Mouse (Mus musculus) liver, adult (tissue): ENCODE measurements around the gene Fam20a.

Experiments
- GATA4 ChIP-seq: IDR thresholded peaks from 2 replicates; pipeline ENCODE4 v1.6.1; 2014; ENCODE audit warnings: mild to moderate bottlenecking, low read length; ENCODE audit not compliant: insufficient replicate concordance

Gene Fam20a

DNA sequence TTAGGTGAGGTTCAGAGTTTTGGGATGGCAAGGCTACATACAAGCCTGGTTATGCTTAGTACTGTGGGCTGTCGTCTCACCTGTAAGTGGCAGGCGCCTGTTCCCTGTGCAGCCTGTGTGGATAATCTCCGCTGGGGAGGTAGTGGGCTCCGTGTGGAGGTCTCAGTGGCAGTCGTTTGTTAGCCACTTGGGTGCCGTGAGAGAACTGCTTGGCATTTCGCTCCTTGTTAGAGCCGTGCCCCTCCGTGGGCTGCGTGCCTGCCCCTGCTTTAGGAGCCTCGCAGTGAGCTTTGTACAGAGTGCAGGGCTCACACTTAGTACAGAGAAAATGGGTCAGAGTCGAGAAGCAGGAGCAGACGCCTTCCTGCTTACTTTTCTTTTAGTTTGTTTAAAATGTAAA lies 57.8 kb downstream of the Fam20a start:
- no peak for TF ChIP-seq GATA4

- no peak for TF ChIP-seq GATA4
These were observed 65.8 kb downstream of the Fam20a start for GRCm38 (mm10) chr11:109656232-109656631.

- TF ChIP-seq GATA4 = no peak
These were observed 67.5 kb downstream of the Fam20a start for GRCm38 (mm10) chr11:109654581-109654980.

DNA sequence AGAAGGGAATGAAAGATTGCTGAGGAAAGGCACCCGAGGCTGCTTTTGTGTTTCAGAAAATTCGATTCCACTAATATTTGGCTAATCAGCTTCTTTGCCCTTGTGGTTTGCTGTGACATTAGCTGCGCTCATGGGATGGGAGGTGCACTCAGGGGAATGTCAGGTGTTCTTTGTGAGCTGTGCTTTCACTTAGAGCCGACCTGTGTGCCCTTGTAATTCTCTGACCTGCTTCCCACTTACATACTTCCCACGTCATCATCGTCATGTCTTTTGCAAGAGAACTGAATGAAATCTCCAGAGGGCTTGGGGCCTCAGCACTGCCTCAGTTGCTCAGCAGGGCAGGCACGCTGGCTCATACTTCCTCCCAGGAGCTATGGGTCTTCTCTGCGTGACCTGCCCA lies 68.9 kb downstream of the Fam20a start:
- no peak for TF ChIP-seq GATA4

GRCm38 (mm10) chr11:109652505-109652904 lies 69.6 kb downstream of the Fam20a start:
- TF ChIP-seq GATA4 = no peak

DNA sequence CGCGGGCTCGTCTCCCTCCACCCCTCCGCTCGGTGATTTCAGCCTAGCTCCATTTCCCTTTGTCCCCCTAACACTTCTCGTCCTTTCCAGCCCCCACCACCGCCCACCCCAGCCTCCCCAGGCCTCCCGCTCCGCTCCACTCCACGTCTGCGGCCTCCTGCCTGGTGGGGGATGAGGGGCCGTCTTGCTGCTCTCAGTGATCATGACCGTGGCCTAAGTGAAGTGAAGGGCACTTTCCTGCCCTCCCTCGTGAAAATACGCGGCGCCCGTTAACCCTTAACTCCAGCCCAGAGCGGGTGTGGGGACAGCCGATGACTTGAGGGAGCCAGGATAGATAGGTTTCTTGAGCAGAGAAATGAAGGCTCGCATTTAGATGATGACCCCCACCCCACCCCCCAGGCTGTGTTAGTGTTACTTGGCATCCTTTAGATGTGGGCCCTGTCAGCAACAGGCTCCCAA lies 70.5 kb downstream of the Fam20a start:
- no peak for TF ChIP-seq GATA4

- peak; percentile 77; the same call in 1 of the 2 replicates for TF ChIP-seq GATA4
These were observed 71.1 kb downstream of the Fam20a start for GRCm38 (mm10) chr11:109650788-109651565.

GRCm38 (mm10) chr11:109649975-109650701 lies 71.9 kb downstream of the Fam20a start:
- TF ChIP-seq GATA4 = no peak

GRCm38 (mm10) chr11:109649206-109649605 lies 72.9 kb downstream of the Fam20a start, which contains the start of gene Prkar1a:
Gene Prkar1a, plus strand, starts transcription at chr11:109649405.
- no peak; the same call in 1 of the 2 replicates for TF ChIP-seq GATA4

DNA sequence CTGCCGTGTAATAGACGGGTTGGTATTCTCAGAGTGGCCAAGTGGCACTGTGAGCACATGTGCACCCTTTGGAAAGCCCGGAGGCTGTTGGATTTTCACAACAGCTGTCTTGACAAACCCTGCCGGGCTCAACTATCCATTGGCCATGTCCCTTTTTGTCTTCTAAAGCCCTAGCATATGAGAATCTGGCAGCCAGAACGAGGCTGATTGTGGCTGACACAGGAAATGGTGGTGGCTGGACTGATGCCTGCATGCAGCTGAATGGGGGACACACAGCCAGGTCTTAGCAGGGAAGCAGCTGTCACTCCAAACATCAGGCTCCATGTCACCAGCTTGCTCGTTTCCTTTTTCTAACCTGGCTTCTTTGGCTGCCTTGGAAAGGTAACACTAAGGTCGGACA lies 73.6 kb downstream of the Fam20a start:
- no peak for TF ChIP-seq GATA4

GRCm38 (mm10) chr11:109641498-109642222 lies 80.4 kb downstream of the Fam20a start:
- TF ChIP-seq GATA4 = peak; percentile 92

DNA sequence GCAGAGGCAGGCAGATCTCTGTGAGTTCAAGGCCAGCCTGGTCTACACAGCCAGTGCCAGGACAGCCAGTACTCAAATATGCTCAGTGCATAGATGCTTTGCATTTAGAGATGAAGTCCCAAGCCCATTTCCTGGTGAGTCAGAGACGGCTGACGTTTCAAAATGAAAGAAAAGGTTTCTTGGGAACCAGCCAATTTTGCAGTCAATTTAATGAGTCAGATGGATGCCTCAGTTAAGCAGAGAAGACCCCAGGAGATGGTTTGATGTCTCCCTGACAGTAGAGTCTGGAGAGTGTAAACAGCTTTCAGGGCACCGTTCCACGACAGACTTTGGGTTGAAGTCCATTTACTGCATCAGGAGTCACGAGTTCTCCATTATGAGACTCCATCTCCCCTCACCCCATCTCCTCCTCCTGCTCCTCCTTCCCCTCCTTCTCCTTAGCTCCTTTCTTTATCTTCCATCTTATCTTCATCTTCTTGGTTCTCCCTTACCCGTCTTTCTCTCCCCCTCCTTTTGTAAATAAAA lies 86.1 kb downstream of the Fam20a start:
- TF ChIP-seq GATA4 = no peak

- TF ChIP-seq GATA4 = no peak
These were observed 87.2 kb downstream of the Fam20a start for GRCm38 (mm10) chr11:109634928-109635327.

DNA sequence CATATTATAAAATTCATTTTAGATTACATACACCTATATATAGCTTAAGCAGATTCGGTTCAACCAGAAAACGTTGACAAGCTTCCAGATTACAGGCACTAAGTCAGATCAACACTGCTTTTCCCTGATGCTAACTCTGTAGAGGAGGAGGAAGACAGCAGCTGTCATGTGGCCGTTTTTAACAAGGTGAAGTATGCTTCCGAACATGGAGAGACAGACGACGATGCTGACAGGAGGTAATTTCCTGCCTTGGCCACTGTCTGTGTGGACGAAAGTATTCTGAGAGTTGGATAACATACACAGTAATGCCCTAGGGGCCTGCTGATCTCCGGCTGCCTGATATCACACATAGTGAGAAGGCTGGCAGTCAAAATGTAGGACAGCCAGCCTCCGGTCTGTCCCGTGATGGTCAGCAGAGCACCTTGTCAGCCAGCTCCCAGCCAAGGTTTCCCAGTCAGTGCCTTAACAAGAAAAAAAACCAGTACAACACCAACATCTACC lies 93.0 kb downstream of the Fam20a start:
- no peak for TF ChIP-seq GATA4

- TF ChIP-seq GATA4 = no peak; the same call in 1 of the 2 replicates
These were observed 94.0 kb downstream of the Fam20a start for GRCm38 (mm10) chr11:109628099-109628498.
